Comparison of ENCODE assay signal across 30 mouse cellular contexts in the genomic region with DNA sequence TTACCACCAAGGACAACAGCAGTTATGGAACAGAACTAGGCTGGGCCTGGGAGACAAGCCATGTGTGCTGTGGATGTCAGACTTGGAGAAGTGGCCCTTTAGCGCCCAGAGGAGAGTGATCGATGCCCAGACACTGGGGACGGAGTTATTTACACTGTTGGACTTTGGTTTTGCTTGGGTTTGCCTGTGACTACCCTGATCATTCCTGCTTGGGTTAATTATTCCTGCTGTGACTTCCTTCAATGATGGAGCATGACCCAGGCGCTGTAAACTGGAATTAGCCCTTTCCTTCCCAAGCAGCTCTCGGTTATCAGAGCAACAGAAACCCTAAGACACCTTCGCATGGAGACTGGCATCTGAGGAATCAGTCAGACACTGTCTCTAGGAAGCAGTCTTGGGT. TPM values are rescaled to one million over a fixed set of nuclear protein-coding genes. Genes with fewer than 3 reads are reported as not detected.
DNase-seq lines count a peak whose midpoint lies in the region; ATAC-seq and TF ChIP-seq lines count a peak whose summit lies in the region.
"Had no signal": no experiment of that assay in that cellular context is flagged by ENCODE, and none has a peak within 500 bp of the region (broad histone marks: within the 10 kb centered on the region; RNA-seq: fewer than 3 reads in every experiment).

No protein-coding gene starts in this region.

- H3K36me3 ChIP-seq in kidney, adult 2 months (ENCODE audit: control insufficient read depth, insufficient read depth, low read length) = no peaks in the 10 kb centered on the region
- no peaks in the 10 kb centered on the region for H3K36me3 ChIP-seq in kidney, embryonic 15.5 days
- H3K36me3 ChIP-seq in stomach, embryonic 16.5 days (ENCODE audit: control insufficient read depth, insufficient read depth, low read length) = no peaks in the 10 kb centered on the region
- H3K36me3 ChIP-seq: liver, embryonic 13.5 days had no signal

- H3K4me1 ChIP-seq in kidney, adult 2 months (ENCODE audit: control insufficient read depth, insufficient read depth, low read length) = peaks cover 10% of the 10 kb centered on the region; the same call in 1 of the 2 replicates
- peaks cover 27% of the 10 kb centered on the region for H3K4me1 ChIP-seq in kidney, embryonic 15.5 days
- peaks cover 8% of the 10 kb centered on the region; the same call in 1 of the 2 replicates for H3K4me1 ChIP-seq in stomach, embryonic 16.5 days (ENCODE audit: control insufficient read depth, insufficient read depth, low read length)
- H3K4me1 ChIP-seq: megakaryocyte, embryonic 14.5 days had no signal

- 50% methylated on average over 6 of the region's 6 CpGs for WGBS in kidney, adult 2 months
- 66% methylated on average over 6 of the region's 6 CpGs for WGBS in kidney, embryonic 15.5 days
- WGBS in large intestine, adult 2 months = 36% methylated on average over 6 of the region's 6 CpGs
- 80% methylated on average over 6 of the region's 6 CpGs for WGBS in stomach, embryonic 16.5 days

- no peaks in the 10 kb centered on the region for H3K9me3 ChIP-seq in kidney, embryonic 15.5 days (replicated peaks)
- H3K9me3 ChIP-seq in stomach, embryonic 16.5 days (replicated peaks; ENCODE audit: control insufficient read depth, low read length) = no peaks in the 10 kb centered on the region
- H3K9me3 ChIP-seq: forebrain, embryonic 10.5 days; heart, embryonic 12.5 days; hindbrain, embryonic 10.5 days; liver, embryonic 13.5 days; megakaryocyte, embryonic 14.5 days; midbrain, embryonic 13.5 days; neural tube, embryonic 12.5 days had no signal

- intact Hi-C loops in left cerebral cortex, postnatal 10 days (cut with DNase I) = no loop called here

- H3K4me2 ChIP-seq in kidney, embryonic 15.5 days = no peak overlapping the region
- H3K4me2 ChIP-seq in stomach, embryonic 16.5 days (ENCODE audit: low read depth, low read length) = no peak overlapping the region
- H3K4me2 ChIP-seq: heart, embryonic 12.5 days; liver, embryonic 13.5 days; lung, embryonic 14.5 days; midbrain, embryonic 13.5 days; neural tube, embryonic 12.5 days had no signal

- peak overlapping the region; percentile 33; the same call in 1 of the 2 replicates for H3K27ac ChIP-seq in kidney, adult 2 months (ENCODE audit: insufficient read depth, low read depth, low read length)
- H3K27ac ChIP-seq in kidney, embryonic 15.5 days = 0 out of 2 replicates have a peak overlapping the region, but pooled peaks have one; percentile 22
- H3K27ac ChIP-seq in stomach, embryonic 16.5 days (ENCODE audit: low read length) = no peak overlapping the region
- H3K27ac ChIP-seq: forebrain, embryonic 10.5 days; hindbrain, embryonic 10.5 days; layer of hippocampus, adult 2 months; liver, embryonic 13.5 days; midbrain, embryonic 13.5 days; neural tube, embryonic 12.5 days had no signal

- H3K27me3 ChIP-seq in kidney, adult 2 months (replicated peaks; ENCODE audit: control insufficient read depth, insufficient read depth, low read length) = no peaks in the 10 kb centered on the region
- H3K27me3 ChIP-seq in kidney, embryonic 15.5 days = no peaks in the 10 kb centered on the region
- H3K27me3 ChIP-seq in stomach, embryonic 16.5 days (ENCODE audit: control insufficient read depth, insufficient read depth, low read length) = no peaks in the 10 kb centered on the region
- H3K27me3 ChIP-seq: heart, embryonic 12.5 days; liver, embryonic 13.5 days; midbrain, embryonic 13.5 days; neural tube, embryonic 12.5 days had no signal

- no peak for TF ChIP-seq POLR2A in kidney, adult 2 months (IDR thresholded peaks at IDR 0.05; ENCODE audit: low read depth, low read length)

- no peak overlapping the region for H3K9ac ChIP-seq in kidney, embryonic 15.5 days
- no peak overlapping the region for H3K9ac ChIP-seq in stomach, embryonic 16.5 days (ENCODE audit: low read length)
- H3K9ac ChIP-seq: forebrain, postnatal 0 days; heart, embryonic 12.5 days; liver, embryonic 13.5 days; lung, embryonic 14.5 days; midbrain, embryonic 13.5 days; neural tube, embryonic 12.5 days had no signal

- ATAC-seq in kidney, embryonic 15.5 days (replicated peaks; ENCODE audit: low FRiP score) = no peak
- peak; percentile 21; the same call in 1 of the 2 replicates for ATAC-seq in stomach, embryonic 16.5 days (ENCODE audit: insufficient read depth, low FRiP score)
- ATAC-seq: CD4-positive, CD25-positive, alpha-beta regulatory T cell, adult 4 months; forebrain, postnatal 0 days; hindbrain, embryonic 16.5 days; midbrain, embryonic 13.5 days had no signal

- no peak overlapping the region for H3K4me3 ChIP-seq in kidney, adult 2 months (ENCODE audit: insufficient read depth, low read depth, low read length)
- no peak overlapping the region for H3K4me3 ChIP-seq in kidney, embryonic 15.5 days (replicated peaks)
- no peak overlapping the region for H3K4me3 ChIP-seq in stomach, embryonic 16.5 days (replicated peaks; ENCODE audit: low read length)
- H3K4me3 ChIP-seq: forebrain, embryonic 10.5 days; heart, embryonic 12.5 days; hindbrain, embryonic 10.5 days; layer of hippocampus, adult 2 months; liver, embryonic 13.5 days; megakaryocyte, embryonic 14.5 days; midbrain, embryonic 13.5 days; neural tube, embryonic 12.5 days had no signal

- DNase-seq in kidney, adult 2 months = peak; percentile 84
- DNase-seq in kidney, postnatal 10 days = no peak
- peak; percentile 27 for DNase-seq in large intestine, adult 2 months (ENCODE audit: low read depth, low spot score)
- DNase-seq in left cerebral cortex, postnatal 10 days (ENCODE audit: extremely low spot score in 1 of 2, low spot score in 2 of 2) = no peak
- no peak for DNase-seq in cerebellum, adult 18-20 months
- no peak for DNase-seq in gastrocnemius, postnatal 4 days (ENCODE audit: low spot score in 2 of 2)
- DNase-seq: adrenal gland, postnatal 36 days; cerebellum, adult 11 months; cerebellum, postnatal 10 days; forebrain, postnatal 0 days; gastrocnemius, postnatal 14 days; heart, adult 18-20 months; heart, postnatal 10 days; liver, embryonic 13.5 days; lung, embryonic 14.5 days; lung, postnatal 36 days; right cerebral cortex, postnatal 25 days; thymus, adult 18-20 months; thymus, postnatal 4 days had no signal

- no peak for TF ChIP-seq CTCF in kidney, adult 2 months (conservative IDR thresholded peaks at IDR 0.05; ENCODE audit: insufficient read depth, insufficient read length, low read depth, low read length)

RNA-seq across cellular contexts. Expression of gene Gdpd5, which starts 39.8 kb away (rescaled TPM):
- 10.4 and 11.5 TPM in 2 replicates for polyA plus RNA-seq in kidney, adult 2 months (2012; rRNA removed)
- 14.5 and 17.3 TPM in 2 replicates for polyA plus RNA-seq in kidney, embryonic 15.5 days (2015; fragmentation: Nextera tagmentation; extraction: Ambion mirVana)
- polyA plus RNA-seq in large intestine, adult 2 months (2012; rRNA removed) = 14.3 and 18.3 TPM in 2 replicates
- polyA plus RNA-seq in stomach, embryonic 16.5 days (2015; fragmentation: Nextera tagmentation; extraction: Ambion mirVana) = 17.1 and 19.6 TPM in 2 replicates
- 10 to 100 TPM; 34.2 to 35.5 TPM for total RNA-seq in left cerebral cortex, postnatal 10 days (2021)
- total RNA-seq in gastrocnemius, postnatal 4 days (2021) = 10 to 100 TPM; 17.1 to 19.2 TPM

RNA-seq across cellular contexts. Expression of gene Klhl35, which starts 44.8 kb away (rescaled TPM):
- 0.16 and 0.23 TPM in 2 replicates for polyA plus RNA-seq in kidney, adult 2 months (2012; rRNA removed)
- 0.67 and 1.2 TPM in 2 replicates for polyA plus RNA-seq in kidney, embryonic 15.5 days (2015; fragmentation: Nextera tagmentation; extraction: Ambion mirVana)
- 0.11 and 0.14 TPM in 2 replicates for polyA plus RNA-seq in large intestine, adult 2 months (2012; rRNA removed)
- 0.14 and 0.34 TPM in 2 replicates for polyA plus RNA-seq in stomach, embryonic 16.5 days (2015; fragmentation: Nextera tagmentation; extraction: Ambion mirVana)
- total RNA-seq in left cerebral cortex, postnatal 10 days (2021) = 1 to 10 TPM; 1.4 to 2.6 TPM
- total RNA-seq in gastrocnemius, postnatal 4 days (2021) = 1 to 10 TPM in 1 of 2 experiments, under 1 TPM in 1; 0.91 to 1.5 TPM
- total RNA-seq: heart, adult 18-20 months had no signal
- polyA plus RNA-seq: CD4-positive, CD25-positive, alpha-beta regulatory T cell, adult 4 months had no signal

Comparison
In these comparisons a context has a peak if more than half of its experiments do, and no peak if none do; other contexts are left out.
1. DNase-seq: peak in kidney, adult 2 months (single experiment) and large intestine, adult 2 months (single experiment); none in kidney, postnatal 10 days (single experiment), left cerebral cortex, postnatal 10 days (0 of 2), cerebellum, adult 18-20 months (0 of 2) and gastrocnemius, postnatal 4 days (0 of 2).